Mouse (Mus musculus) MEL (cell line): Measurements from ENCODE around the gene Bag6. TPM values are rescaled to one million over a fixed set of nuclear protein-coding genes. Genes with fewer than 3 reads are reported as not detected.

Source experiments
- DNase-seq: peaks from one replicate; pipeline ENCODE4 v3.0.0; 2011; ENCODE audit warnings: low read depth, low spot score
- H3K27ac ChIP-seq: 2 replicates; pipeline ENCODE4 v1.5.1; 2012; ENCODE audit warnings: low read depth, mild to moderate bottlenecking, control low read depth, low read length, moderate library complexity; ENCODE audit not compliant: control insufficient read depth
- H3K27me3 ChIP-seq, 2 experiments: fragments of 150-350 bp in 1 of 2; sonication (generic) in 1 of 2; 2 replicates each; pipeline ENCODE4 v1.6.1; 2012; ENCODE audit warnings: low read length in 2 of 2, mild to moderate bottlenecking in 2 of 2, improper control_type of control experiment in 1 of 2, moderate library complexity in 1 of 2; ENCODE audit not compliant: insufficient read depth in 2 of 2, control insufficient read depth in 1 of 2
- H3K36me3 ChIP-seq, 2 experiments: 2 replicates each; pipeline ENCODE4 v1.6.1; 2012 to 2014; ENCODE audit warnings: low read length in 2 of 2, improper control_type of control experiment in 1 of 2, inconsistent platforms in 1 of 2, mild to moderate bottlenecking in 1 of 2; ENCODE audit not compliant: insufficient read depth in 2 of 2, control insufficient read depth in 1 of 2
- H3K4me1 ChIP-seq, 2 experiments: fragments of 150-350 bp in 1 of 2; sonication (generic) in 1 of 2; 2 replicates each; pipeline ENCODE4 v1.6.1; 2012; ENCODE audit warnings: low read length in 2 of 2, improper control_type of control experiment in 1 of 2, mild to moderate bottlenecking in 1 of 2; ENCODE audit not compliant: insufficient read depth in 2 of 2, control insufficient read depth in 1 of 2
- H3K4me3 ChIP-seq, 2 experiments: fragments of 150-350 bp in 1 of 2; sonication (generic) in 1 of 2; 2 replicates each; pipeline ENCODE4 v1.5.1; 2012; ENCODE audit warnings: low read depth in 2 of 2, low read length in 2 of 2, mild to moderate bottlenecking in 2 of 2, moderate library complexity in 2 of 2, control low read depth in 1 of 2, improper control_type of control experiment in 1 of 2; ENCODE audit not compliant: control insufficient read depth in 1 of 2, insufficient read depth in 1 of 2
- H3K79me2 ChIP-seq: 2 replicates; pipeline ENCODE4 v1.6.1; 2012; ENCODE audit warnings: mild to moderate bottlenecking, low read length, moderate library complexity; ENCODE audit not compliant: control insufficient read depth, poor library complexity, insufficient read depth
- H3K9ac ChIP-seq: 2 replicates; pipeline ENCODE4 v1.6.1; 2012; ENCODE audit warnings: low read depth, mild to moderate bottlenecking, control low read depth, low read length, moderate library complexity; ENCODE audit not compliant: control insufficient read depth, poor library complexity, severe bottlenecking
- H3K9me3 ChIP-seq: fragments of 150-350 bp; sonication (generic); replicated peaks from 2 replicates; pipeline ENCODE4 v1.6.1; 2012; ENCODE audit warnings: mild to moderate bottlenecking, low read length, improper control_type of control experiment, moderate library complexity; ENCODE audit not compliant: insufficient read depth
- BHLHE40 ChIP-seq: IDR thresholded peaks from 2 replicates; pipeline ENCODE4 v1.6.1; 2012; ENCODE audit warnings: low read depth, mild to moderate bottlenecking, inconsistent platforms, low read length, improper control_type of control experiment, borderline replicate concordance
- CHD2 ChIP-seq: IDR thresholded peaks from 2 replicates; pipeline ENCODE4 v1.6.1; 2011; ENCODE audit warnings: low read length, improper control_type of control experiment
- CTCF ChIP-seq, 3 experiments: IDR thresholded peaks in 2 of 3; conservative IDR thresholded peaks in 1 of 3; 2 replicates each; pipeline ENCODE4 v1.5.1; 2011 to 2012; ENCODE audit warnings: low read length in 3 of 3, low read depth in 2 of 3, mild to moderate bottlenecking in 2 of 3, improper control_type of control experiment in 1 of 3, inconsistent platforms in 1 of 3, mixed read lengths in 1 of 3, moderate library complexity in 1 of 3; ENCODE audit not compliant: control insufficient read depth in 1 of 3, insufficient read depth in 1 of 3, poor library complexity in 1 of 3, severe bottlenecking in 1 of 3
- E2F4 ChIP-seq: IDR thresholded peaks from 2 replicates; pipeline ENCODE4 v1.6.1; 2011; ENCODE audit warnings: low read depth, low read length, improper control_type of control experiment, borderline replicate concordance
- ELF1 ChIP-seq: IDR thresholded peaks from 2 replicates; pipeline ENCODE4 v1.6.1; 2014; ENCODE audit warnings: low read depth, mild to moderate bottlenecking, inconsistent platforms, low read length, improper control_type of control experiment, moderate library complexity
- HCFC1 ChIP-seq: IDR thresholded peaks from 2 replicates; pipeline ENCODE4 v1.6.1; 2012; ENCODE audit warnings: low read depth, mild to moderate bottlenecking, inconsistent platforms, low read length, improper control_type of control experiment, moderate library complexity
- JUND ChIP-seq: IDR thresholded peaks from 2 replicates; pipeline ENCODE4 v1.6.1; 2011; ENCODE audit warnings: low read depth, mild to moderate bottlenecking, improper control_type of control experiment, low read length
- MAX ChIP-seq: IDR thresholded peaks from 2 replicates; pipeline ENCODE4 v1.6.1; 2011; ENCODE audit warnings: low read length, improper control_type of control experiment
- MAZ ChIP-seq: IDR thresholded peaks from 2 replicates; pipeline ENCODE4 v1.6.1; 2012; ENCODE audit warnings: low read depth, mild to moderate bottlenecking, inconsistent platforms, low read length, improper control_type of control experiment
- MEF2A ChIP-seq: IDR thresholded peaks from 2 replicates; pipeline ENCODE4 v1.6.1; 2014; ENCODE audit warnings: low read depth, mild to moderate bottlenecking, inconsistent platforms, low read length, improper control_type of control experiment; ENCODE audit not compliant: poor library complexity, insufficient replicate concordance, severe bottlenecking; ENCODE audit errors: extremely low read depth
- NRF1 ChIP-seq: IDR thresholded peaks from 2 replicates; pipeline ENCODE4 v1.6.1; 2014; ENCODE audit warnings: low read depth, mild to moderate bottlenecking, inconsistent platforms, low read length, improper control_type of control experiment, moderate library complexity; ENCODE audit not compliant: poor library complexity, insufficient read depth, severe bottlenecking
- POLR2AphosphoS2 ChIP-seq: IDR thresholded peaks from 2 replicates; pipeline ENCODE4 v1.6.1; 2011; ENCODE audit warnings: low read length, improper control_type of control experiment
- RAD21 ChIP-seq: IDR thresholded peaks from 2 replicates; pipeline ENCODE4 v1.6.1; 2011; ENCODE audit warnings: mild to moderate bottlenecking, low read depth, low read length, improper control_type of control experiment
- TAL1 ChIP-seq: IDR thresholded peaks from 2 replicates; pipeline ENCODE4 v1.6.1; 2012; ENCODE audit warnings: mild to moderate bottlenecking, inconsistent platforms, low read length, moderate library complexity, mixed read lengths
- UBTF ChIP-seq: IDR thresholded peaks from 2 replicates; pipeline ENCODE4 v1.6.1; 2012; ENCODE audit warnings: low read depth, mild to moderate bottlenecking, inconsistent platforms, low read length, improper control_type of control experiment, moderate library complexity, borderline replicate concordance; ENCODE audit not compliant: insufficient read depth
- USF1 ChIP-seq: IDR thresholded peaks from 2 replicates; pipeline ENCODE4 v1.6.1; 2014; ENCODE audit warnings: low read depth, mild to moderate bottlenecking, inconsistent platforms, low read length, improper control_type of control experiment, moderate library complexity
- USF2 ChIP-seq, 2 experiments: IDR thresholded peaks; 2 replicates each; pipeline ENCODE4 v1.6.1; 2011 to 2012; ENCODE audit warnings: improper control_type of control experiment in 2 of 2, low read length in 2 of 2, borderline replicate concordance in 1 of 2, inconsistent platforms in 1 of 2, low read depth in 1 of 2, mild to moderate bottlenecking in 1 of 2; ENCODE audit not compliant: insufficient read depth in 1 of 2
- ZC3H11A ChIP-seq: IDR thresholded peaks from 2 replicates; pipeline ENCODE4 v1.6.1; 2012; ENCODE audit warnings: low read depth, mild to moderate bottlenecking, inconsistent platforms, low read length, improper control_type of control experiment
- ZNF384 ChIP-seq: IDR thresholded peaks from 2 replicates; pipeline ENCODE4 v1.6.1; 2012; ENCODE audit warnings: low read depth, mild to moderate bottlenecking, inconsistent platforms, low read length, improper control_type of control experiment
- polyA plus RNA-seq, 2 experiments: library from polyadenylated mRNA; stranded (reverse) in 1 of 2; unstranded in 1 of 2; fragments of >175 nt in 1 of 2; fragments of >200 nt in 1 of 2; gene quantifications; 2 replicates each; pipeline versions ENCODE4 v1.2.1 to v1.2.4; 2012; ENCODE audit warnings: low replicate concordance in 2 of 2, low read depth in 1 of 2; ENCODE audit not compliant: insufficient read length in 2 of 2, insufficient read depth in 1 of 2, missing spikeins in 1 of 2
- total RNA-seq: library from RNA; depleted of rRNA; stranded (reverse); fragments of 300-350 nt; gene quantifications from 2 replicates; pipeline ENCODE4 v1.2.3, GENCODE M21; 2012

The Bag6 gene
- total and polyA plus RNA-seq, 3 experiments = 102 to 283 TPM; not detected in 1

- Histone ChIP-seq H3K4me1 (peaks cover 12 to 22% of the 10 kb centered on the region in 2 experiments), H3K9ac (peak overlapping the region; percentile 3), H3K4me3 (no peak overlapping the region; a peak in 1 of 4 replicates), H3K79me2 (no peaks in the 10 kb centered on the region), H3K27ac (peak overlapping the region; percentile 29), H3K9me3 (no peaks in the 10 kb centered on the region), H3K36me3 (peaks cover 0 to 15% of the 10 kb centered on the region in 2 experiments; a peak in 2 of 4 replicates), H3K27me3 (no peaks in the 10 kb centered on the region)
- DNase-seq = no peak
- no peak for TF ChIP-seq MEF2A
- TF ChIP-seq ZC3H11A = no peak
- no peak for TF ChIP-seq BHLHE40
- TF ChIP-seq E2F4 = no peak
- no peak for TF ChIP-seq RAD21
- TF ChIP-seq CTCF (IDR thresholded peaks at IDR 0.05 in 2 of 3, conservative IDR thresholded peaks at IDR 0.05 in 1 of 3; ENCODE audit: control insufficient read depth in 1 of 3, insufficient read depth in 1 of 3, low read depth in 2 of 3, low read length in 3 of 3, poor library complexity in 1 of 3, severe bottlenecking in 1 of 3) = no peak
- TF ChIP-seq JUND = no peak
- TF ChIP-seq CHD2 = no peak
- no peak for TF ChIP-seq USF2 (IDR thresholded peaks at IDR 0.05; ENCODE audit: borderline replicate concordance in 1 of 2, insufficient read depth in 1 of 2, low read depth in 1 of 2, low read length in 2 of 2)
- no peak for TF ChIP-seq USF1
- no peak for TF ChIP-seq MAZ
- no peak for TF ChIP-seq NRF1
- TF ChIP-seq UBTF = no peak
- no peak for TF ChIP-seq ZNF384
- TF ChIP-seq POLR2AphosphoS2 = no peak
- no peak for TF ChIP-seq ELF1
- no peak for TF ChIP-seq HCFC1
- TF ChIP-seq TAL1 = no peak
- no peak for TF ChIP-seq MAX
These were observed 38.4 kb downstream of the Bag6 start for GRCm38 (mm10) chr17:35173329-35173728.
